Mouse (Mus musculus): Measurements from ENCODE around the gene Slc25a33. TPM values are rescaled to one million over a fixed set of nuclear protein-coding genes. Genes with fewer than 3 reads are reported as not detected.

Slc25a33 gene
- polyA plus RNA-seq, 1 experiment from 2014 or later: 22.0 TPM

GRCm38 (mm10) chr4:149722104-149723020, 51.7 kb downstream of the Slc25a33 start:
- Histone ChIP-seq H3K9ac (ENCODE audit: low read length) (no peak overlapping the region), H3K27me3 (ENCODE audit: control insufficient read depth, insufficient read depth, low read length) (no peaks in the 10 kb centered on the region), H3K4me3 (ENCODE audit: low read depth, low read length) (no peak overlapping the region), H3K27ac (ENCODE audit: low read depth, low read length) (no peak overlapping the region), H3K36me3 (ENCODE audit: control insufficient read depth, insufficient read depth, low read length) (peaks cover 37% of the 10 kb centered on the region), H3K4me1 (ENCODE audit: control insufficient read depth, insufficient read depth, low read length) (no peaks in the 10 kb centered on the region), H3K4me2 (ENCODE audit: low read depth) (no peak overlapping the region), H3K9me3 (ENCODE audit: control insufficient read depth, low read length) (no peaks in the 10 kb centered on the region)
- ATAC-seq (ENCODE audit: insufficient read depth, low FRiP score, low TSS enrichment) (no peak), DNase-seq (ENCODE audit: low spot score) (no peak)
- 89% methylated on average over 24 of the region's 24 CpGs for WGBS

- DNase-seq (ENCODE audit: low spot score) (no peak), ATAC-seq (ENCODE audit: insufficient read depth, low FRiP score, low TSS enrichment) (no peak)
- Histone ChIP-seq H3K36me3 (ENCODE audit: control insufficient read depth, insufficient read depth, low read length) (peaks cover 37% of the 10 kb centered on the region), H3K4me2 (ENCODE audit: low read depth) (no peak overlapping the region), H3K9ac (ENCODE audit: low read length) (no peak overlapping the region), H3K4me3 (ENCODE audit: low read depth, low read length) (no peak overlapping the region), H3K9me3 (ENCODE audit: control insufficient read depth, low read length) (no peaks in the 10 kb centered on the region), H3K4me1 (ENCODE audit: control insufficient read depth, insufficient read depth, low read length) (no peaks in the 10 kb centered on the region), H3K27ac (ENCODE audit: low read depth, low read length) (no peak overlapping the region), H3K27me3 (ENCODE audit: control insufficient read depth, insufficient read depth, low read length) (no peaks in the 10 kb centered on the region)
- 89% methylated on average over 8 of the region's 8 CpGs for WGBS
Measured at GRCm38 (mm10) chr4:149721163-149721562, 52.9 kb downstream of the Slc25a33 start.

- Histone ChIP-seq H3K4me1 (ENCODE audit: control insufficient read depth, insufficient read depth, low read length) (no peaks in the 10 kb centered on the region), H3K9ac (ENCODE audit: low read length) (no peak overlapping the region), H3K27ac (ENCODE audit: low read depth, low read length) (no peak overlapping the region), H3K36me3 (ENCODE audit: control insufficient read depth, insufficient read depth, low read length) (peaks cover 35% of the 10 kb centered on the region), H3K27me3 (ENCODE audit: control insufficient read depth, insufficient read depth, low read length) (no peaks in the 10 kb centered on the region), H3K9me3 (ENCODE audit: control insufficient read depth, low read length) (no peaks in the 10 kb centered on the region), H3K4me3 (ENCODE audit: low read depth, low read length) (no peak overlapping the region), H3K4me2 (ENCODE audit: low read depth) (no peak overlapping the region)
- DNase-seq (ENCODE audit: low spot score) (peak; percentile 45), ATAC-seq (ENCODE audit: insufficient read depth, low FRiP score, low TSS enrichment) (no peak)
- 89% methylated on average over 6 of the region's 6 CpGs for WGBS
Measured at GRCm38 (mm10) chr4:149719686-149720085, 54.4 kb downstream of the Slc25a33 start.

GRCm38 (mm10) chr4:149714542-149714941, 59.5 kb downstream of the Slc25a33 start:
- Histone ChIP-seq H3K27ac (ENCODE audit: low read depth, low read length) (no peak overlapping the region), H3K9me3 (ENCODE audit: control insufficient read depth, low read length) (no peaks in the 10 kb centered on the region), H3K9ac (ENCODE audit: low read length) (no peak overlapping the region), H3K4me3 (ENCODE audit: low read depth, low read length) (no peak overlapping the region), H3K36me3 (ENCODE audit: control insufficient read depth, insufficient read depth, low read length) (peaks cover 26% of the 10 kb centered on the region), H3K4me2 (ENCODE audit: low read depth) (no peak overlapping the region), H3K27me3 (ENCODE audit: control insufficient read depth, insufficient read depth, low read length) (no peaks in the 10 kb centered on the region), H3K4me1 (ENCODE audit: control insufficient read depth, insufficient read depth, low read length) (0 out of 2 replicates have a peak, but pooled peaks cover 4% of the 10 kb centered on the region)
- ATAC-seq (ENCODE audit: insufficient read depth, low FRiP score, low TSS enrichment) (no peak), DNase-seq (ENCODE audit: low spot score) (no peak)
- 86% methylated on average over 3 of the region's 3 CpGs for WGBS

GRCm38 (mm10) chr4:149711955-149712354, 62.1 kb downstream of the Slc25a33 start:
- peaks cover 15% of the 10 kb centered on the region; the same call in 1 of the 2 replicates for H3K36me3 ChIP-seq (ENCODE audit: control insufficient read depth, insufficient read depth, low read length)
- ATAC-seq (ENCODE audit: insufficient read depth, low FRiP score, low TSS enrichment) (no peak), DNase-seq (ENCODE audit: low spot score) (peak; percentile 66)
- 0 out of 2 replicates have a peak, but pooled peaks cover 4% of the 10 kb centered on the region for H3K4me1 ChIP-seq (ENCODE audit: control insufficient read depth, insufficient read depth, low read length)
- H3K9ac ChIP-seq (ENCODE audit: low read length): no peak overlapping the region
- no peak overlapping the region for H3K4me3 ChIP-seq (ENCODE audit: low read depth, low read length)
- no peak overlapping the region for H3K27ac ChIP-seq (ENCODE audit: low read depth, low read length)
- H3K9me3 ChIP-seq (ENCODE audit: control insufficient read depth, low read length): no peaks in the 10 kb centered on the region
- H3K27me3 ChIP-seq (ENCODE audit: control insufficient read depth, insufficient read depth, low read length): no peaks in the 10 kb centered on the region
- 23% methylated on average over 7 of the region's 7 CpGs for WGBS
- no peak overlapping the region for H3K4me2 ChIP-seq (ENCODE audit: low read depth)

- ATAC-seq (ENCODE audit: insufficient read depth, low FRiP score, low TSS enrichment): no peak
- H3K9me3 ChIP-seq (ENCODE audit: control insufficient read depth, low read length): no peaks in the 10 kb centered on the region
- no peaks in the 10 kb centered on the region for H3K27me3 ChIP-seq (ENCODE audit: control insufficient read depth, insufficient read depth, low read length)
- H3K4me3 ChIP-seq (ENCODE audit: low read depth, low read length): no peak overlapping the region
- H3K4me1 ChIP-seq (ENCODE audit: control insufficient read depth, insufficient read depth, low read length): 0 out of 2 replicates have a peak, but pooled peaks cover 4% of the 10 kb centered on the region
- peaks cover 11% of the 10 kb centered on the region; the same call in 1 of the 2 replicates for H3K36me3 ChIP-seq (ENCODE audit: control insufficient read depth, insufficient read depth, low read length)
- H3K27ac ChIP-seq (ENCODE audit: low read depth, low read length): no peak overlapping the region
- 90% methylated on average over 5 of the region's 5 CpGs for WGBS
- H3K4me2 ChIP-seq (ENCODE audit: low read depth): no peak overlapping the region
- H3K9ac ChIP-seq (ENCODE audit: low read length): no peak overlapping the region
- no peak for DNase-seq (ENCODE audit: low spot score)
Measured at GRCm38 (mm10) chr4:149711485-149711884, 62.6 kb downstream of the Slc25a33 start.

GRCm38 (mm10) chr4:149710510-149710909, 63.6 kb downstream of the Slc25a33 start:
- DNase-seq (ENCODE audit: low spot score) (peak; percentile 50), ATAC-seq (ENCODE audit: insufficient read depth, low FRiP score, low TSS enrichment) (no peak)
- H3K9me3 ChIP-seq (ENCODE audit: control insufficient read depth, low read length): no peaks in the 10 kb centered on the region
- H3K27ac ChIP-seq (ENCODE audit: low read depth, low read length): no peak overlapping the region
- no peak overlapping the region for H3K4me3 ChIP-seq (ENCODE audit: low read depth, low read length)
- H3K4me1 ChIP-seq (ENCODE audit: control insufficient read depth, insufficient read depth, low read length): 0 out of 2 replicates have a peak, but pooled peaks cover 4% of the 10 kb centered on the region
- no peak overlapping the region for H3K4me2 ChIP-seq (ENCODE audit: low read depth)
- no peaks in the 10 kb centered on the region for H3K27me3 ChIP-seq (ENCODE audit: control insufficient read depth, insufficient read depth, low read length)
- 24% methylated on average over 5 of the region's 5 CpGs for WGBS
- H3K9ac ChIP-seq (ENCODE audit: low read length): no peak overlapping the region
- peaks cover 5% of the 10 kb centered on the region; the same call in 1 of the 2 replicates for H3K36me3 ChIP-seq (ENCODE audit: control insufficient read depth, insufficient read depth, low read length)

GRCm38 (mm10) chr4:149705941-149706340, 68.1 kb downstream of the Slc25a33 start:
- no peaks in the 10 kb centered on the region for H3K4me1 ChIP-seq (ENCODE audit: control insufficient read depth, insufficient read depth, low read length)
- DNase-seq (ENCODE audit: low spot score): no peak
- no peak overlapping the region for H3K4me2 ChIP-seq (ENCODE audit: low read depth)
- 93% methylated on average over 8 of the region's 8 CpGs for WGBS
- no peaks in the 10 kb centered on the region for H3K27me3 ChIP-seq (ENCODE audit: control insufficient read depth, insufficient read depth, low read length)
- H3K36me3 ChIP-seq (ENCODE audit: control insufficient read depth, insufficient read depth, low read length): no peaks in the 10 kb centered on the region
- no peak overlapping the region for H3K4me3 ChIP-seq (ENCODE audit: low read depth, low read length)
- H3K9me3 ChIP-seq (ENCODE audit: control insufficient read depth, low read length): no peaks in the 10 kb centered on the region
- ATAC-seq (ENCODE audit: insufficient read depth, low FRiP score, low TSS enrichment): no peak
- H3K27ac ChIP-seq (ENCODE audit: low read depth, low read length): no peak overlapping the region
- H3K9ac ChIP-seq (ENCODE audit: low read length): no peak overlapping the region

- Histone ChIP-seq H3K27ac (ENCODE audit: low read depth, low read length) (no peak overlapping the region), H3K9me3 (ENCODE audit: control insufficient read depth, low read length) (no peaks in the 10 kb centered on the region), H3K36me3 (ENCODE audit: control insufficient read depth, insufficient read depth, low read length) (no peaks in the 10 kb centered on the region), H3K4me1 (ENCODE audit: control insufficient read depth, insufficient read depth, low read length) (no peaks in the 10 kb centered on the region), H3K4me3 (ENCODE audit: low read depth, low read length) (no peak overlapping the region), H3K4me2 (ENCODE audit: low read depth) (no peak overlapping the region), H3K9ac (ENCODE audit: low read length) (no peak overlapping the region), H3K27me3 (ENCODE audit: control insufficient read depth, insufficient read depth, low read length) (no peaks in the 10 kb centered on the region)
- DNase-seq (ENCODE audit: low spot score): no peak
- ATAC-seq (ENCODE audit: insufficient read depth, low FRiP score, low TSS enrichment): no peak
- 84% methylated on average over 7 of the region's 7 CpGs for WGBS
Measured at GRCm38 (mm10) chr4:149705298-149705697, 68.8 kb downstream of the Slc25a33 start.

Measured in neural tube, embryonic 11.5 days (tissue).